Mouse (Mus musculus) ES-Bruce4 (cell line): ENCODE data around the gene Nrxn1.

ENCODE experiments used
- CTCF ChIP-seq: IDR thresholded peaks from one replicate; pipeline ENCODE4 v1.8.1; 2011; ENCODE audit warnings: low read depth, low read length
- EP300 ChIP-seq: IDR thresholded peaks from 2 replicates; pipeline ENCODE4 v1.6.1; 2011; ENCODE audit warnings: low read depth, low read length; ENCODE audit not compliant: insufficient read depth
- POLR2A ChIP-seq: IDR thresholded peaks from one replicate; pipeline ENCODE4 v1.8.1; 2011; ENCODE audit warnings: low read length; ENCODE audit not compliant: insufficient read depth

DNA sequence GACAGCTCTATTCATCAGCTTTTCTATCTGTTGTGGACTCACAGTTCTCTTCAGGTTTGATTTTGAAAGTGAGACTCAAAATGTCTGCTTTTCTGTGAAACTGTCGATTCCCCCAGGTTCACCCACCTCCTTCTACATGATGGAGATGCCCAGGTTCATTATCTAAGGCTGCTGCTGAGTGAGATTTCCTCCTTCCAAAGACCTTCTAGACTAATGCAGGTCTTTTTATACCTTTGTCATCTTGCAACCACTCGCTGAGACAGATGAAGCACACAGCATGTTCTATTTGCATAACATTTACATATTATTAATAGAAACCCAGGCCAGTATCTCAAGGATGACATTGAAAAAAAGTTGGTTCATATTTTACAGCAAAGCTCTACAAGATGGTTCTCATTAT lies 295.9 kb downstream of the Nrxn1 start:
- TF ChIP-seq CTCF (no peak), EP300 (no peak), POLR2A (no peak)
